Mouse (Mus musculus): Measurements from ENCODE around the gene Olfr819. TPM values are rescaled to one million over a fixed set of nuclear protein-coding genes. Genes with fewer than 3 reads are reported as not detected.
"Not testable (repeated sequence)": the region's sequence is repeated elsewhere in the genome, so short reads cannot be mapped to it uniquely, and the experiment has no call there.

The Olfr819 gene
- not detected in 2 replicates for polyA plus RNA-seq (2014; fragmentation: Nextera tagmentation; extraction: Ambion mirVana)

DNA sequence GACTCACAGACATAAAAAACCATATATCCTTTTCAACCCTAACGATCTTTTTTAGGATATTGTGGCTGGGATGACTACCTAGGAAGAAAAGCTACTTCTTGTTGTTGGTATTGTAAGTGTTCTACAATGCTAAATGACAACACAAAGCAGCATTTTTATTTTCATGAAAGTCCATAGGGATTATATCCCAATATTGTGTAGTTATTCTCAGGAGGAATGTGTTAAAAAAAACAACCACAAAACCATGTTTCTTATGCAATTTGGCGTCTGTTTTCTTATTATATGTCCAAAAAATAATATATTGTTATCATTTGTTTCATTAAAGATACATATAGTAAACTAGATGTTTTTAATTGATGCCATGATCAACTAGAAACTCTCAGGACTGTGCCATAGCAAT, at the start of gene Olfr819:
Olfr819 (minus strand) TSS at position 101 of the 400 bp plus-strand sequence.
- not testable (repeated sequence) for H3K9me3 ChIP-seq (ENCODE audit: control insufficient read depth, low read length); H3K4me2 ChIP-seq (replicated peaks; ENCODE audit: low read depth, low read length); H3K9ac ChIP-seq (ENCODE audit: low read depth, low read length); H3K27ac ChIP-seq (ENCODE audit: low read depth, low read length); H3K4me1 ChIP-seq (ENCODE audit: control insufficient read depth, insufficient read depth, low read length); H3K27me3 ChIP-seq (ENCODE audit: control insufficient read depth, insufficient read depth, low read length); H3K4me3 ChIP-seq (ENCODE audit: low read length); H3K36me3 ChIP-seq (ENCODE audit: control insufficient read depth, insufficient read depth, low read length); ATAC-seq (ENCODE audit: low FRiP score, low TSS enrichment)
- WGBS, result 74% methylated on average over 2 of the region's 2 CpGs

DNA sequence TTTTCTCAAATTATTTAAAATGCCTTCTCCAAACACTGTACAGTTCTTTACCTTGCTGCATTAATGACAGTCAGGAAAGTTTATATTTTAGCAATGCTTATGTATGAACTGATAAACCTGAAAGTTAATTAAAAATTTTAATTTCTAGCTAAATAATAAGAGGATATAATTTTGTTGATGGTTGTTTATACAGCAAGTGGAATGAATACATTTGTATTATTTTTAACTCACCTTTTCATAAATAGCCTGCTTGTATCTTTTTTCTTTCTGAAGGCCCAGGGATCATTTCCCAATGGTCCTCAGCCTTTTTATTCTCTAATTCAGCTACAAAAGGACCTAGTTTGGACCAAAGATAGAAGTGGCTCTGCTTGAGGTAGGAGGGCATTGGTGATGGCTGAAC, 45.3 kb upstream of the Olfr819 start, which contains the start of gene Olfr820:
Olfr820 (plus strand) TSS at position 301 of the 400 bp plus-strand sequence.
- Histone ChIP-seq H3K36me3 (ENCODE audit: control insufficient read depth, insufficient read depth, low read length) (no peaks in the 10 kb centered on the region), H3K9me3 (ENCODE audit: control insufficient read depth, low read length) (no peaks in the 10 kb centered on the region), H3K4me2 (replicated peaks; ENCODE audit: low read depth, low read length) (no peak within 1 kb of the TSS), H3K9ac (ENCODE audit: low read depth, low read length) (no peak within 1 kb of the TSS), H3K4me1 (ENCODE audit: control insufficient read depth, insufficient read depth, low read length) (no peaks in the 10 kb centered on the region), H3K27ac (ENCODE audit: low read depth, low read length) (no peak within 1 kb of the TSS), H3K27me3 (ENCODE audit: control insufficient read depth, insufficient read depth, low read length) (no peaks in the 10 kb centered on the region), H3K4me3 (ENCODE audit: low read length) (no peak within 1 kb of the TSS)
- ATAC-seq (ENCODE audit: low FRiP score, low TSS enrichment), result no peak

DNA sequence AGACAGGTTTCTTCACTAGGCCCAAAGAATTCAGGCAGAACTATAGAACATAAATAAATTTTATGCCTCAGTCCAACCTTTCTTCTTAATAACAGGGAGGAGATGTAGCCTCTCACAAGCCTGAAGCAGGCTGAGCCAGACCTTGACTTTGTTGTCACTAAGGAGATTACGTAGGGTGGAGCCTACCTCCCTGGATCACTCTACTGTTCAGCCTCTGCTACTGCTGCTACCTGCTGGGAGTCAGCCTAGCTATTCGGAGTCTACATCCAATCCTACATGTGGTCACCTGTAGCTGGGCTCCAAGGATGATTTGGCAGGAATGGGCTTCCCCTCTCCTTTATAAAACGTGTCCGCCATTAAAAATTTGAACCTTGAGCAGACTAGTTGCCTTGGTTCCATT, 38.3 kb upstream of the Olfr819 start:
- H3K4me1 ChIP-seq (ENCODE audit: control insufficient read depth, insufficient read depth, low read length); H3K27ac ChIP-seq (ENCODE audit: low read depth, low read length); H3K4me3 ChIP-seq (ENCODE audit: low read length); H3K36me3 ChIP-seq (ENCODE audit: control insufficient read depth, insufficient read depth, low read length); H3K9ac ChIP-seq (ENCODE audit: low read depth, low read length); H3K27me3 ChIP-seq (ENCODE audit: control insufficient read depth, insufficient read depth, low read length); H3K4me2 ChIP-seq (replicated peaks; ENCODE audit: low read depth, low read length); ATAC-seq (ENCODE audit: low FRiP score, low TSS enrichment); H3K9me3 ChIP-seq (ENCODE audit: control insufficient read depth, low read length): not testable (repeated sequence)
- WGBS, result 84% methylated on average over 4 of the region's 4 CpGs

DNA sequence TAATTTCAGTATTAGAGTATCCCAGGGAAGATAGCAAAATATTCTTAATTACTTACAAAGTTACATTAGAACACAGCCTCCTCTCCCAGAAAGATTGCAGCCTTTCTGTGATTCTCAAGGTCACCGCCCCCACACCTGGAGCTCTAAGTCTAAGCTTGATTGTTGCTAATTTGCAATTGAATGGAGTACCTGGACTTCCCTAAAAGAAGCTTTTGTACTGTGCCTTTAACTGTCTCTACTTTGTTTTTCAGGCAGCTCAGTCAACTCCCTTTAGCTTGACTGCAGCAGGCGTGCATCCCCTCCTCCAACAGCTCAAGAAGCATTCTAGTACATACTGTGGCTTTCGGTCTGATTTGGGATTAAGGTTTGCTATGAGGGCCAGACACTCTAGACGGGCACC, 37.0 kb upstream of the Olfr819 start:
- not testable (repeated sequence) for H3K9ac ChIP-seq (ENCODE audit: low read depth, low read length); H3K4me2 ChIP-seq (replicated peaks; ENCODE audit: low read depth, low read length); H3K4me3 ChIP-seq (ENCODE audit: low read length); ATAC-seq (ENCODE audit: low FRiP score, low TSS enrichment); H3K27me3 ChIP-seq (ENCODE audit: control insufficient read depth, insufficient read depth, low read length); H3K9me3 ChIP-seq (ENCODE audit: control insufficient read depth, low read length); H3K27ac ChIP-seq (ENCODE audit: low read depth, low read length); H3K36me3 ChIP-seq (ENCODE audit: control insufficient read depth, insufficient read depth, low read length); H3K4me1 ChIP-seq (ENCODE audit: control insufficient read depth, insufficient read depth, low read length)
- 88% methylated on average over 4 of the region's 4 CpGs for WGBS

DNA sequence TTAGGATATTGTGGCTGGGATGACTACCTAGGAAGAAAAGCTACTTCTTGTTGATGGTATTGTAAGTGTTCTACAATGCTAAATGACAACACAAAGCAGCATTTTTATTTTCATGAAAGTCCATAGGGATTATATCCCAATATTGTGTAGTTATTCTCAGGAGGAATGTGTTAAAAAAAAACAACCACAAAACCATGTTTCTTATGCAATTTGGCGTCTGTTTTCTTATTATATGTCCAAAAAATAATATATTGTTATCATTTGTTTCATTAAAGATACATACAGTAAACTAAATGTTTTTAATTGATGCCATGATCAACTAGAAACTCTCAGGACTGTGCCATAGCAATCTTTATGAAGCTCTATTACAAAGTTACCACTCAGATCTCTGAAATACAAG, 17.9 kb upstream of the Olfr819 start, which contains the start of gene Gm10310:
Gm10310 (minus strand) TSS at position 101 of the 400 bp plus-strand sequence.
- not testable (repeated sequence) for ATAC-seq (ENCODE audit: low FRiP score, low TSS enrichment); H3K4me1 ChIP-seq (ENCODE audit: control insufficient read depth, insufficient read depth, low read length); H3K4me3 ChIP-seq (ENCODE audit: low read length); H3K27ac ChIP-seq (ENCODE audit: low read depth, low read length); H3K4me2 ChIP-seq (replicated peaks; ENCODE audit: low read depth, low read length); H3K9me3 ChIP-seq (ENCODE audit: control insufficient read depth, low read length); H3K36me3 ChIP-seq (ENCODE audit: control insufficient read depth, insufficient read depth, low read length); H3K9ac ChIP-seq (ENCODE audit: low read depth, low read length); H3K27me3 ChIP-seq (ENCODE audit: control insufficient read depth, insufficient read depth, low read length)
- WGBS, result no CpG with 5 or more reads among the region's 1 CpGs

DNA sequence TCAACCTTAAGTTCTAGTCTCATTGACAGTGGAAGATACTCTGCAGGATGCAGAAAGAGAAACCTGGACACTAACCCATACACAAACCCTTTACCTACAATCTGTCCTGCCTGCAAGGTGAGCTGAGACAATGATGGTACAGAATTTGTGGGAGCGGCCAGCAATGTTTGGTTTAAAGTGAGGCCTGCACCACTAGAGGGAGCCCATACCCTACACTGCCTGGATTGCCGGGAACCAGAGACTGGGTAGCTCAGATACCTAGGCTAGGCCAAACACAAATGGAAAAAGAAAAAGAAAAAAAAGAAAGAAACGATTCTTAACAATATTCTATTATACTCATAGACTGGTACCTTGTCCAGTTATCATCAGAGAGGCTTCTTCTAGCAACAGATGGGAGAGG, 14.8 kb upstream of the Olfr819 start:
- not testable (repeated sequence) for H3K9me3 ChIP-seq (ENCODE audit: control insufficient read depth, low read length); H3K27ac ChIP-seq (ENCODE audit: low read depth, low read length); H3K27me3 ChIP-seq (ENCODE audit: control insufficient read depth, insufficient read depth, low read length); H3K9ac ChIP-seq (ENCODE audit: low read depth, low read length); ATAC-seq (ENCODE audit: low FRiP score, low TSS enrichment); H3K4me1 ChIP-seq (ENCODE audit: control insufficient read depth, insufficient read depth, low read length); H3K4me3 ChIP-seq (ENCODE audit: low read length); H3K4me2 ChIP-seq (replicated peaks; ENCODE audit: low read depth, low read length); H3K36me3 ChIP-seq (ENCODE audit: control insufficient read depth, insufficient read depth, low read length)
- no CpG with 5 or more reads among the region's 3 CpGs for WGBS

DNA sequence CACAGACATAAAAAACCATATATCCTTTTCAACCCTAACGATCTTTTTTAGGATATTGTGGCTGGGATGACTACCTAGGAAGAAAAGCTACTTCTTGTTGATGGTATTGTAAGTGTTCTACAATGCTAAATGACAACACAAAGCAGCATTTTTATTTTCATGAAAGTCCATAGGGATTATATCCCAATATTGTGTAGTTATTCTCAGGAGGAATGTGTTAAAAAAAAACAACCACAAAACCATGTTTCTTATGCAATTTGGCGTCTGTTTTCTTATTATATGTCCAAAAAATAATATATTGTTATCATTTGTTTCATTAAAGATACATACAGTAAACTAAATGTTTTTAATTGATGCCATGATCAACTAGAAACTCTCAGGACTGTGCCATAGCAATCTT, 9.0 kb upstream of the Olfr819 start, which contains the start of gene Olfr247:
Olfr247 (minus strand) TSS at position 101 of the 400 bp plus-strand sequence.
- H3K4me3 ChIP-seq (ENCODE audit: low read length); H3K27ac ChIP-seq (ENCODE audit: low read depth, low read length); H3K36me3 ChIP-seq (ENCODE audit: control insufficient read depth, insufficient read depth, low read length); H3K27me3 ChIP-seq (ENCODE audit: control insufficient read depth, insufficient read depth, low read length); H3K4me1 ChIP-seq (ENCODE audit: control insufficient read depth, insufficient read depth, low read length); H3K9ac ChIP-seq (ENCODE audit: low read depth, low read length); H3K4me2 ChIP-seq (replicated peaks; ENCODE audit: low read depth, low read length); H3K9me3 ChIP-seq (ENCODE audit: control insufficient read depth, low read length); ATAC-seq (ENCODE audit: low FRiP score, low TSS enrichment): not testable (repeated sequence)
- no CpG with 5 or more reads among the region's 2 CpGs for WGBS

DNA sequence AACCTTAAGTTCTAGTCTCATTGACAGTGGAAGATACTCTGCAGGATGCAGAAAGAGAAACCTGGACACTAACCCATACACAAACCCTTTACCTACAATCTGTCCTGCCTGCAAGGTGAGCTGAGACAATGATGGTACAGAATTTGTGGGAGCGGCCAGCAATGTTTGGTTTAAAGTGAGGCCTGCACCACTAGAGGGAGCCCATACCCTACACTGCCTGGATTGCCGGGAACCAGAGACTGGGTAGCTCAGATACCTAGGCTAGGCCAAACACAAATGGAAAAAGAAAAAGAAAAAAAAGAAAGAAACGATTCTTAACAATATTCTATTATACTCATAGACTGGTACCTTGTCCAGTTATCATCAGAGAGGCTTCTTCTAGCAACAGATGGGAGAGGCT, 5.9 kb upstream of the Olfr819 start:
- not testable (repeated sequence) for H3K9ac ChIP-seq (ENCODE audit: low read depth, low read length); H3K4me2 ChIP-seq (replicated peaks; ENCODE audit: low read depth, low read length); H3K27ac ChIP-seq (ENCODE audit: low read depth, low read length); ATAC-seq (ENCODE audit: low FRiP score, low TSS enrichment); H3K4me3 ChIP-seq (ENCODE audit: low read length); H3K9me3 ChIP-seq (ENCODE audit: control insufficient read depth, low read length); H3K4me1 ChIP-seq (ENCODE audit: control insufficient read depth, insufficient read depth, low read length); H3K36me3 ChIP-seq (ENCODE audit: control insufficient read depth, insufficient read depth, low read length); H3K27me3 ChIP-seq (ENCODE audit: control insufficient read depth, insufficient read depth, low read length)
- no CpG with 5 or more reads among the region's 3 CpGs for WGBS

DNA sequence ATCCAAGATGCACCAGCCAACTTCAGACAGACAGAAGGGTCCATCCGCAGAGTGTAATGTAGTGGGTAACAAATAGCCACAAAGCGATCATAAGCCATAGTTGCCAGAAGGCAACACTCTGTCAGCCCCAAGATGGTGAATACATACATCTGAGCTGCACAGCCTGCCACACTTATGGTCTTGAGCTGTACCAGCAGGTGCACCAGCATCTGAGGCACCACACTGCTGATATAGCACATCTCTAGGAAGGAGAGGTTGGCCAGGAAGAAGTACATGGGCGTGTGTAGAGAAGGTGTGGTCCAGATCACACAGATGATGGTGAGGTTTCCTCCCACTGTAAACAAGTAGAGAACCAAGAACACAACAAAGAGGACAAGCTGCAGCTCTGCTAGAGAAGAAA, 834 bp downstream of the Olfr819 start:
- 95% methylated on average over 2 of the region's 3 CpGs for WGBS
- not testable (repeated sequence) for H3K4me1 ChIP-seq (ENCODE audit: control insufficient read depth, insufficient read depth, low read length)

More for the DNA sequence above, 834 bp downstream of the Olfr819 start:
- not testable (repeated sequence) for ATAC-seq (ENCODE audit: low FRiP score, low TSS enrichment); H3K36me3 ChIP-seq (ENCODE audit: control insufficient read depth, insufficient read depth, low read length); H3K9me3 ChIP-seq (ENCODE audit: control insufficient read depth, low read length); H3K4me3 ChIP-seq (ENCODE audit: low read length); H3K27ac ChIP-seq (ENCODE audit: low read depth, low read length); H3K9ac ChIP-seq (ENCODE audit: low read depth, low read length); H3K4me2 ChIP-seq (replicated peaks; ENCODE audit: low read depth, low read length); H3K27me3 ChIP-seq (ENCODE audit: control insufficient read depth, insufficient read depth, low read length)

Data from kidney, embryonic 14.5 days (tissue).